Mouse (Mus musculus) megakaryocyte, embryonic 14.5 days (primary cell): ENCODE measurements around the gene Irak1bp1. TPM values are rescaled to one million over a fixed set of nuclear protein-coding genes. Genes with fewer than 3 reads are reported as not detected.

Experiments used
- H3K27me3 ChIP-seq: replicated peaks from 2 replicates; pipeline ENCODE3; 2012; ENCODE audit warnings: inconsistent platforms
- H3K36me3 ChIP-seq: replicated peaks from 2 replicates; pipeline ENCODE3; 2012; ENCODE audit warnings: low read length, inconsistent platforms, mixed read lengths
- H3K4me1 ChIP-seq: 2 replicates; pipeline ENCODE4 v1.6.1; 2012; ENCODE audit warnings: inconsistent platforms
- H3K4me3 ChIP-seq: replicated peaks from 2 replicates; pipeline ENCODE3; 2012; ENCODE audit warnings: moderate library complexity, mild to moderate bottlenecking, inconsistent platforms
- H3K9me3 ChIP-seq: 2 replicates; pipeline ENCODE4 v1.6.1; 2012; ENCODE audit warnings: inconsistent platforms
- FLI1 ChIP-seq: IDR thresholded peaks from 2 replicates; pipeline ENCODE4 v1.6.1; 2012; ENCODE audit warnings: low read length, inconsistent platforms, mixed read lengths
- GATA1 ChIP-seq: IDR thresholded peaks from 3 replicates; pipeline ENCODE4 v1.6.1; 2012; ENCODE audit warnings: mixed read lengths, low read length, inconsistent platforms, borderline replicate concordance
- polyA plus RNA-seq: library from polyadenylated mRNA; stranded (reverse); fragments of >175 nt; gene quantifications from 2 replicates; pipeline ENCODE4 v1.2.3, GENCODE M21; 2012; ENCODE audit warnings: low replicate concordance; ENCODE audit not compliant: insufficient read depth

Irak1bp1 gene
- 4.0 and 5.2 TPM in 2 replicates for polyA plus RNA-seq

DNA sequence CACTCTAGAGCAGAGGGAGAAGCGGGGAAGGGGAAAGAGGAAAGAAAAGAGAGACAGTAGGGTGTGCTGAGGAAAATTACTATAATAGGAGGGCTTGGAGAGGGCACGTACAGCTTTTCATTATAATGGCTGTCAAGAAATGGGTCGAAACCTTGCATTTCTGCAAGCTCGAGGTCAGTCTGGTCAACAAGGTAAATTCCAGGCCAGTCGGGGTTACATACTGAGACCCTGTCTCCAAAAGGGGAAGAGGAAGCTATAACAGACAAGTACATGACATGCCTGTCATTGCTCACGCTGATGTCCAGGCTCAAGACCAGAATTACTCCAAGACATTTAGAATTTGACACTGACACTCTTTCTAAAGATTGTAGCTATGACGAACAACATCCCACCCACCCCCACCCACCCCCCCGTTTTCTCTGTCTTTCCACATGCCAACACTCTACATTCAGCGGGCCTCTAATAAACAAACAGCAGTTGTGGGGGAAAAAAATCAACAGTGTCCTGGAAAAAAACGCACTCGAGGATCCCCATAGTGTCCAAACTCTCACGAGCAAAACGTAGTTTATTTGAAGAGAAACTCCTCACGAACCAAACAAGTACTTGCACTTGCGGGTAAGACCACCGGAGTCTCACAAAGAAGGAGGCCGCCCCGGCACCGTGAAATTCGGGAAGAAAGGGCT, at the start of gene Irak1bp1:
Gene Irak1bp1, plus strand, starts transcription at position 534 of the 683 bp plus-strand sequence.
- TF ChIP-seq FLI1 (no peak), GATA1 (no peak)
- 0 out of 2 replicates have a peak, but pooled peaks cover 10% of the 10 kb centered on the region for H3K9me3 ChIP-seq
- peak within 1 kb of the TSS; percentile 96 for H3K4me3 ChIP-seq
- H3K27me3 ChIP-seq = no peaks in the 10 kb centered on the region
- H3K4me1 ChIP-seq = peaks cover 13% of the 10 kb centered on the region
- H3K36me3 ChIP-seq = peaks cover 13% of the 10 kb centered on the region

- TF ChIP-seq GATA1 (no peak), FLI1 (no peak)
- Histone ChIP-seq H3K36me3 (no peaks in the 10 kb centered on the region), H3K4me1 (0 out of 2 replicates have a peak, but pooled peaks cover 3% of the 10 kb centered on the region), H3K27me3 (no peaks in the 10 kb centered on the region), H3K4me3 (no peak overlapping the region), H3K9me3 (peaks cover 6% of the 10 kb centered on the region; the same call in 1 of the 2 replicates)
Measured at GRCm38 (mm10) chr9:82788375-82788774, 41.0 kb upstream of the Irak1bp1 start.

GRCm38 (mm10) chr9:82800360-82800759, 29.0 kb upstream of the Irak1bp1 start:
- Histone ChIP-seq H3K36me3 (no peaks in the 10 kb centered on the region), H3K4me1 (no peaks in the 10 kb centered on the region), H3K9me3 (no peaks in the 10 kb centered on the region), H3K4me3 (no peak overlapping the region), H3K27me3 (no peaks in the 10 kb centered on the region)
- TF ChIP-seq FLI1 (no peak), GATA1 (no peak)

GRCm38 (mm10) chr9:82807129-82807528, 22.2 kb upstream of the Irak1bp1 start:
- H3K4me1 ChIP-seq = no peaks in the 10 kb centered on the region
- H3K9me3 ChIP-seq = peaks cover 9% of the 10 kb centered on the region; the same call in 1 of the 2 replicates
- H3K36me3 ChIP-seq = no peaks in the 10 kb centered on the region
- H3K27me3 ChIP-seq = no peaks in the 10 kb centered on the region
- H3K4me3 ChIP-seq = no peak overlapping the region
- TF ChIP-seq GATA1 (no peak), FLI1 (no peak)

- Histone ChIP-seq H3K4me3 (no peak overlapping the region), H3K27me3 (no peaks in the 10 kb centered on the region), H3K4me1 (no peaks in the 10 kb centered on the region), H3K9me3 (peaks cover 9% of the 10 kb centered on the region; the same call in 1 of the 2 replicates), H3K36me3 (no peaks in the 10 kb centered on the region)
- TF ChIP-seq GATA1 (no peak), FLI1 (no peak)
Measured at GRCm38 (mm10) chr9:82807635-82808034, 21.7 kb upstream of the Irak1bp1 start.

DNA sequence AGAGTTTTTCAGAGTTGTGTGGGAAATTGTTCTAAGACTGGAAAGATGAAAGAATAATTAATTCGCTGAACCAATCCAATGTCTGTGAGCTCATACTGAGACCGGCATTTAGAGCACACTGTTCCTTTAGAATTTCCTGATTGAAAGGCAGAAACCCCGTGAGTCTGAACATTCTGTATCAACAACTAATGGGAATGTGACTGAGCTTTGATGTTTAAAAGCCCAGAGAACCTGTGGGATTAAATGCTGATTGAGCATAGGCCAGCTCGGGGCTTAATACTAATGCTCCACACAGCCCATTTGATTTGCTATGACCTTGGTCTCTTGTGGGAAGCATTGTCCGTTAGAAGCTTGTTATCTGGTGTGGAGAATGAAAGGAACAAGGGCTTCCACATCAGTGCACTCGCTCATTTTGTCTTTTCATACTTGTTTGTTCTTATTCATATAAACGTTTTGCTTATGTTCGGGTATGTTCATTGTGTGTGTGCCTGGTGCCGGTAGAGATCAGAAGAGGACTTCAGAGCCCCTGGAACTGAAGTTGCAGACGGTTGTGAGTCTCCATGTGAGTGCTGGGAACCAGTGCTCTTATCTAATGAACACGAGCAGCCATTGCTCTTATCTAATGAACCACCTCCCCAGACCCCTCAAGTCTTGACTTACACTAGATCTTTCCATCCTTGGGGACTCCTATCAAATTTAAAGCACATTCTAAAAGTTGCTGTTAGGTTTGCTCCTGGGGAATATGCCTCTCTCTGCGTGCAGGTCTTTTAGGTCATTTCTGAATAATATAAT, 17.0 kb upstream of the Irak1bp1 start:
- Histone ChIP-seq H3K9me3 (peaks cover 9% of the 10 kb centered on the region; the same call in 1 of the 2 replicates), H3K4me3 (no peak overlapping the region)

DNA sequence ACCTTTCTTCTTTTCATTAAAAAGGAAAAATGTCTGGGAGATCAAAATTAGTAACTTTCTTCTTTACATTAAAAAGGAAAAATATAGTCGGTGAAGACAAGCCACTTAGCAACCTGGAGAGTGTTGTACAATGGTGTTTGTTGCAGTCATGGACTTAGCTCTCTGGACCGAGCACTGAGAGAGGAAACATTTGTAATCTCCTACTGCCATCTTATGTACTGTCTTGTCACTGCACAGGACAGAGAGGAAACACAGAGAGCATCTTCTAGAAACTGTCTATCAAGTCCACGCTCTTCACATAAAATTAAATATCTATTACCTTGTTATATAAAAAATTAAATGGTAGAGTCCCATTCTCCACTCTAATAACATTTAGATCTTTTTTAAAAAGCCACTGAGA, 14.8 kb upstream of the Irak1bp1 start:
- Histone ChIP-seq H3K36me3 (no peaks in the 10 kb centered on the region), H3K27me3 (no peaks in the 10 kb centered on the region), H3K9me3 (peaks cover 6% of the 10 kb centered on the region; the same call in 1 of the 2 replicates), H3K4me3 (no peak overlapping the region), H3K4me1 (no peaks in the 10 kb centered on the region)
- no peak for TF ChIP-seq GATA1
- no peak for TF ChIP-seq FLI1

More for the DNA sequence above, 17.0 kb upstream of the Irak1bp1 start:
- Histone ChIP-seq H3K27me3 (no peaks in the 10 kb centered on the region), H3K4me1 (no peaks in the 10 kb centered on the region), H3K36me3 (no peaks in the 10 kb centered on the region)
- TF ChIP-seq GATA1 (no peak), FLI1 (no peak)

GRCm38 (mm10) chr9:82815257-82815785, 14.0 kb upstream of the Irak1bp1 start:
- H3K9me3 ChIP-seq = peaks cover 5% of the 10 kb centered on the region; the same call in 1 of the 2 replicates
- no peaks in the 10 kb centered on the region for H3K4me1 ChIP-seq
- no peaks in the 10 kb centered on the region for H3K27me3 ChIP-seq
- TF ChIP-seq GATA1 (no peak), FLI1 (no peak)
- H3K4me3 ChIP-seq = no peak overlapping the region
- H3K36me3 ChIP-seq = no peaks in the 10 kb centered on the region

DNA sequence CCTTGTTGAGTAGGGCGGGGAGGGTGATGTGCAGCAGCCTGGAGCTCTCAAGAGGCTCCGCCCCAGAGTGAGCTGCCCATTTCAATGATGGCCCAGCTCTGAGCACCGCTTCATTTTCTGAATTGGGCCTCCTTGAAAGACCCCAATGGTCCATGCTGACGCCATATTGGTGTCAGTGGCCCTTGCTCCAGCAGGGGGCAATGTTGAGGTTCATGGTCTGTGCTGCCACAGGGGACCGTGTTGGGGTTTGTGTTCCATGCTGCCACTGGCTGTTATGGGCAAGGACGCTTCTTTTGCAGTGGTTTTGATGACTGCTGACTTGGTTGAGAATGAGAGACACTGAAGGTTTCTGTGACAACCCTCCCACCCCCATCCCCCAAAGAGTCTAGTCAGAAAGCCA, 2.9 kb upstream of the Irak1bp1 start:
- no peak overlapping the region for H3K4me3 ChIP-seq
- 0 out of 2 replicates have a peak, but pooled peaks cover 10% of the 10 kb centered on the region for H3K9me3 ChIP-seq
- H3K27me3 ChIP-seq = no peaks in the 10 kb centered on the region
- H3K36me3 ChIP-seq = peaks cover 13% of the 10 kb centered on the region
- TF ChIP-seq GATA1 = no peak
- no peak for TF ChIP-seq FLI1
- H3K4me1 ChIP-seq = peaks cover 13% of the 10 kb centered on the region
